Mouse (Mus musculus) lung, postnatal 0 days (tissue): Measurements from ENCODE around the gene Atg3.

Source experiments
- CTCF ChIP-seq: IDR thresholded peaks from 2 replicates; pipeline ENCODE4 v1.5.1; 2016; ENCODE audit warnings: antibody characterized with exemption, mild to moderate bottlenecking
- EP300 ChIP-seq: IDR thresholded peaks from 2 replicates; pipeline ENCODE4 v1.6.1; 2016; ENCODE audit warnings: antibody characterized with exemption, mild to moderate bottlenecking, control low read depth

GRCm38 (mm10) chr16:45178552-45178951, 20.0 kb downstream of the Atg3 start:
- TF ChIP-seq CTCF (no peak), EP300 (no peak)
